Mouse (Mus musculus) gastrocnemius, postnatal 25 days (tissue): Measurements from ENCODE around the gene Slc30a1. TPM values are rescaled to one million over a fixed set of nuclear protein-coding genes. Genes with fewer than 3 reads are reported as not detected.

Experiments
- DNase-seq: peaks from one replicate; pipeline ENCODE4 v3.0.0; 2022
- total RNA-seq, 2 experiments: library from RNA; stranded (reverse); gene quantifications; 1 replicate in 1 of 2; 2 replicates in 1 of 2; pipeline ENCODE4 v1.2.3; 2021

The Slc30a1 gene
- total RNA-seq, 2 experiments from 2014 or later: 4.9 to 8.4 TPM

DNA sequence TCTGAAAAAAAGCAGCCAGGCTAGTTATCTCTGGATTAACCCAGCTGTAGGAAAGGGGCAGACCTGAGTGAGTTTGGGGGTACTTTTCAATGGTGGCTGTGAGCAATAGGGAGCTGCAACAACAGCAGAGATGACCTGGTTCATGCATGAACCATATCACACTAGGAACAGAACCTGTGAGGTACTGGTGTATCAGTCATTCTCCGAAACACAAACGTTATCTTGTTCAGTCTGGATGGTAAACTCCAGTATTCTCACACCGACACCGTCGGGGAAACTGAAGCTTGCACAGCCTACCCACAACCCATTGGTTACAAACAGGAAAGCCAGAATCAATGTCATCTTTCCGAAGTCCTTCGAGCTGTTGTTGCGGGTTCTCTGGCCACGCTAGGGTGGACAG is 11.7 kb upstream of the Slc30a1 start:
- DNase-seq: no peak

GRCm38 (mm10) chr1:191896806-191897552 is 9.6 kb upstream of the Slc30a1 start:
- peak; percentile 55 for DNase-seq

- DNase-seq: no peak
Observed at GRCm38 (mm10) chr1:191905637-191906533, 682 bp upstream of the Slc30a1 start.

DNA sequence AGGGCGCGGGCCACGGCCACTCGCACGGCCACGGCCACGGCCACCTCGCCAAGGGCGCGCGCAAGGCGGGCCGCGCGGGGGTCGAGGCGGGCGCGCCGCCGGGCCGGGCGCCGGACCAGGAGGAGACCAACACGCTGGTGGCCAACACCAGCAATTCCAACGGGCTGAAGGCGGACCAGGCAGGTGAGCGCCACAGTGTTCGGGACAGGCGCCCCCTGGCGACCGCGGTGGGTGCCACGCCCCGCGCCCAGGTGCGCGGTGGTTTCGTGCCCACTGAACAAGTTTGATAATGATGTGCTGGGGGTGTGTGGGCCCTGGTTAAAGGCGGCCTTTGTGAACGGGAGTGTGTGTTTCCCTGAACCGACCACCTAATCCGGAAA is 854 bp downstream of the Slc30a1 start:
- peak; percentile 74 for DNase-seq

DNA sequence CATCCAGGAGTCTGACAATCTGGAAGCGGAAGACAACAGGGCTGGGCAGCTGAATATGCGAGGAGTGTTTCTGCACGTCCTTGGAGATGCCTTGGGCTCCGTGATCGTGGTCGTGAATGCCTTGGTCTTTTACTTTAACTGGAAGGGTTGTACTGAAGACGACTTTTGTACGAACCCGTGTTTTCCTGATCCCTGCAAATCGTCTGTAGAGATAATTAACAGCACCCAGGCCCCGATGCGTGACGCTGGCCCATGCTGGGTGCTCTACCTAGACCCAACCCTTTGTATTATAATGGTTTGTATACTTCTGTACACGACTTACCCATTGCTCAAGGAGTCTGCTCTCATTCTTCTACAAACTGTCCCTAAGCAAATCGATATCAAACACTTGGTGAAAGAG is 2.3 kb downstream of the Slc30a1 start:
- no peak for DNase-seq

DNA sequence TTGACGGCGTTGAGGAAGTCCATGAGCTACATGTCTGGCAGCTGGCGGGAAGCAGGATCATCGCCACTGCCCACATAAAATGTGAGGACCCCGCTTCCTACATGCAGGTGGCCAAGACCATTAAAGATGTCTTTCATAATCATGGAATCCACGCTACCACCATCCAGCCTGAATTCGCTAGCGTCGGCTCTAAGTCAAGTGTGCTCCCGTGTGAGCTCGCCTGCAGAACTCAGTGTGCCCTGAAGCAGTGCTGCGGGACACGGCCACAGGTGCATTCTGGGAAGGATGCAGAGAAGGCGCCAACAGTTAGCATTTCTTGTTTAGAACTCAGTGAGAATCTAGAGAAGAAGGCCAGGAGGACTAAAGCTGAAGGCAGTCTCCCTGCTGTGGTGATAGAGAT is 2.7 kb downstream of the Slc30a1 start:
- DNase-seq: no peak

GRCm38 (mm10) chr1:191910646-191911045 is 4.1 kb downstream of the Slc30a1 start:
- no peak for DNase-seq

GRCm38 (mm10) chr1:191911067-191911668 is 4.6 kb downstream of the Slc30a1 start:
- DNase-seq: no peak

- no peak for DNase-seq
Observed at GRCm38 (mm10) chr1:191914647-191915046, 8.1 kb downstream of the Slc30a1 start.

GRCm38 (mm10) chr1:191915586-191915985 is 9.0 kb downstream of the Slc30a1 start:
- DNase-seq: no peak

DNA sequence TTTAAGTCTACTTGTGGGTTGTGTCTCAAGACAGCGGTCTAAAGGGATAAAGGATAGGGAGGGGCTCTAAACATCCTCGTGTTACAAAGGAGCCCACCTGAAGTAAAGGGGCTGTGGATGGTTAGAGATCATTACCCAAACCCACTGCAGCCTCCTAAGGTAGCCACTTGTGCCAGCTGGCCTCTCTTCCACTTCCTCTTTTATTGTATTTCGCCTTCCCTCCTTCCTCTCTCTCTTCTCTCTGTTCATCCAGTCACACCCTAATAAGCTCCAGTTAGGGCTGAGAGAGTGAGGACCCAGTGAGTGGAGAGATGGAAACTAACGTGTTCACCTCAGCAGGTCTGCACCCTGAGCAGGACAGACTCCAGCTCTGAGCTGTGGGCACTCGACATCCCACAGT is 10.3 kb downstream of the Slc30a1 start:
- DNase-seq: no peak

DNA sequence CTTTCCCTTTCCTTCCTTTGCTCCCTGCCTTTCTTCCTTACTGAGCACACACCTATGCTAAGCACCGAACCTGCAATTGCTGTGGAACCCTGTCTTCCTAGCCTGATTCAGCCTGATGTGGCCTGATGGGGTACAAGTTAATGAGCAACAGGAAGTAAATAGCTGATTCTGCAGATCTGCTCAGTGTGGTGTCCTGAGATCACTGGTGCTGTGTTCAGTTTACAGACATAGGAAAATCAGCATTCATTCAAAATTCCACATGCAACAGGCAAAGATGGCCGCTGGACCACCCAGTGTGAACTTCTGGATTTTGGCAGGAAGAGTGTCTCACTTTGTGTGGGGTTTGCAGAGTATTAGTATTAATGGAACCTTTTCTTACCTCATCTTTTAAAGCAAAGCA is 12.8 kb downstream of the Slc30a1 start:
- DNase-seq: no peak

DNA sequence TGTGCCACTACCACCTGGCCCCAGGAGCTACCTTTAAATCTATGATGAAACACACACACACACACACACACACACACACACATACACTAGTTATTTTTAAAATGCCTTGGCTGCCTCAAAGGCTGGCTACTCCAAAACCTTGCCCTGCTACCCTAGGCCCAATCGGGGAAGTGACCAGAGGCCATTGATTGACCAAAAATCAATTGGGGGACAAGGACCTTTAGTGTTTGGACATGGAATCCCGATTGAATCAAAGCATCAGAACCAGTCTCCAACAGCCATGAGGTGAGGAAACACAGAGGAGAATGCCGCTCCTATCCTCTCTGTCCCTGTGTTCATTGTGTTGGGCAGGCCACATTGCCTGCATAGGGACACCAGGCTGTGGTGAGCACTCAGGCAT is 15.1 kb downstream of the Slc30a1 start:
- no peak for DNase-seq

- DNase-seq: no peak
Observed at GRCm38 (mm10) chr1:191925496-191925895, 18.9 kb downstream of the Slc30a1 start.

DNA sequence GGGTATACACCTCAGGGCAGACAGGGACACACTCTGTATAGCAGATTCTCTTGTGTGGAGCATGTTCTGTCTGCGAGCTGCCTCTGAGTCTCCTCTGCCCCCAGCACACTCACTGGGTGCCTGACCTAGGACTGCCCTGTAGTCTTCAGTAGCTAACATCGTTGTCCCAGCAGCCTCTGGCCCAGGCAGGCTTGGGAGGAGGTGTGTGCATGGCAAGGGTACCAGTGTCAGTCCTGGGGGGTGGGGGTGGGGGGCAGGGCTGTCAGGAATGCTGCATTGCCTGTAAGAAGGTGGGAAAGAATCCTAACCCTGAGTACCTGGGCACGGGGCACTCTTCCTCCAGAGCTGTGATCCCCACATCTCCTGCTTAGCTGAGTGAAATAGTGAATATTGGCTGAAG is 20.1 kb downstream of the Slc30a1 start:
- DNase-seq: no peak

DNA sequence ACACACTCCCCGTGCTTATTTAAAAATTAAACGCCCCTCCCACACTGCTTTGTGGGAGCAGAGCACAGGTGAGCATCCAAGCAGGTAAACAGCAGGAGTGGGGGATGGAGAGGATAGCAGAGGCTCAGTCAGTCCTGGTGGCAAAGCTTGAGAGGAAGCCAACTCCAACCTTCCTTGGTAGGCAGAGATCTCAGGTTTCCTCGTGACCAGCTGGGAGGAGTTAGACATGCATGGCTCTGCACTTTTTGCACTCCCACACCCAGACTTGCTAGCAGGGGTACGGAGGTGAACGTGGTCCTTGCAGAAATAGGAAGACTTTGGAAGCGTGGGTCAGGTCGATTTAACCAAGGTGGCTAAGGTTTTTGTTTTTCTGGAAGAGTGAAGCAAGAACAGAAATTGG is 21.8 kb downstream of the Slc30a1 start:
- no peak for DNase-seq

- DNase-seq: no peak
Observed at GRCm38 (mm10) chr1:191929065-191929464, 22.5 kb downstream of the Slc30a1 start.

DNA sequence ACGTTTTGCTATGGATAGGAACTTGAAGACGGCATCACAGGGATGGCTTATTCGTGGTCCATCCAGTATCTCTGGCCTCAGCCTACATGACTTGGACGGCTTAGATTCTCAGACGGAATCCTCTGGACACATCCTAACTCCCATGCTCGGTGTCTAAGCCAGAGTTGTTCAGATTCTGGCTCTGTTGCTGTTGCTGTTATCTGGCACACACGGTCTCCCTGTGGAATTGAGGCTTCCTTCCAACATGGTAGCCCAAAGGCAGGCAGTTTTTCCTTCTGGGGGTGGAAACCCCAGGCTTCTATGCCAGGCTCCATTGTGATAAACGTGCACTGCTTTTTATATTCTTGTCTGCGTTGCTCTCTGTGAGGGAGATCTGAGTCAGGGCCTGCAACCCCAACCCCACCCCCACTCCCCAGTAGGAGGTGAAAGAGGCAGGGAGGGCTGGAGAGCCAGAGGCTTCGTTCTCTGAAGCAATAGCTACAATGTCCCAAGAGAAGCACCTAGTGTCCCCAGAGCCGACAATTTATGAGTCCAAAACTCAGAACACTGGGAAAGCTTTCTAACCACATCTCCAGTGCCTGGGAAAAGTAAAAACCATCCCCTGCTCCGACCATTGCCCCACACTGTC is 23.4 kb downstream of the Slc30a1 start:
- no peak for DNase-seq

DNA sequence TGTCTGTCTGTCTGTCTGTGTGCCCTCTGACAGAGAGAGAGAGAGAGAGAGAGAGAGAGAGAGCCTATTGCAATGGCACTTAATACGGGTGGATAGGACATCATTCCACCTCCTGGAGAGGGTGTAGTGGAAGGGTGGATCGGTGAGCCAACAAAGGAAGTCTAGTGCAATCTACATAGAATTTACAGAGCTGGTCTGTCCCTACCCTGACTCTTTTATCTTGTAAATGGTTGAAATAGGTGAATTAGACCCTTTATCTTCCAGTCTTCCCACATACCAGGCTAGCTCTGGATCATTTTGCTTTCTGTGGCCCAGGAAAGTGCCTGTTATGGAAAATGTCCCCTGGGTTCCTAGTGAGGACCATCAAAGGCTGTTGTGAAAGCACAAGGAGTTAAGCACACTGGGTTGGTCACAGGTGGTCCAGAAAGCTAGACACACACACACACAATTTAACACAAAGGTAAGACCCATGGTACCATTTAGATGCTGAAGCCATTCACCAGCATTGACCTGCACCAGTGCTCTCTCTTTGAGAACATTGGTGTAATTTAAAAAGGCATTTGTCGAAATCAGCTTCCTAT is 24.0 kb downstream of the Slc30a1 start:
- DNase-seq: no peak

- DNase-seq: no peak
Observed at GRCm38 (mm10) chr1:191932286-191932985, 25.9 kb downstream of the Slc30a1 start.

- no peak for DNase-seq
Observed at GRCm38 (mm10) chr1:191932986-191933632, 26.5 kb downstream of the Slc30a1 start.
